Mouse (Mus musculus) MEL (cell line): ENCODE measurements around the gene Amotl1. TPM values are rescaled to one million over a fixed set of nuclear protein-coding genes. Genes with fewer than 3 reads are reported as not detected.

ENCODE experiments used
- DNase-seq: peaks from one replicate; pipeline ENCODE4 v3.0.0; 2011; ENCODE audit warnings: low read depth, low spot score
- H3K27ac ChIP-seq: 2 replicates; pipeline ENCODE4 v1.5.1; 2012; ENCODE audit warnings: low read depth, mild to moderate bottlenecking, control low read depth, low read length, moderate library complexity; ENCODE audit not compliant: control insufficient read depth
- H3K27me3 ChIP-seq, 2 experiments: fragments of 150-350 bp in 1 of 2; sonication (generic) in 1 of 2; 2 replicates each; pipeline ENCODE4 v1.6.1; 2012; ENCODE audit warnings: low read length in 2 of 2, mild to moderate bottlenecking in 2 of 2, improper control_type of control experiment in 1 of 2, moderate library complexity in 1 of 2; ENCODE audit not compliant: insufficient read depth in 2 of 2, control insufficient read depth in 1 of 2
- H3K36me3 ChIP-seq, 2 experiments: 2 replicates each; pipeline ENCODE4 v1.6.1; 2012 to 2014; ENCODE audit warnings: low read length in 2 of 2, improper control_type of control experiment in 1 of 2, inconsistent platforms in 1 of 2, mild to moderate bottlenecking in 1 of 2; ENCODE audit not compliant: insufficient read depth in 2 of 2, control insufficient read depth in 1 of 2
- H3K4me1 ChIP-seq, 2 experiments: fragments of 150-350 bp in 1 of 2; sonication (generic) in 1 of 2; 2 replicates each; pipeline ENCODE4 v1.6.1; 2012; ENCODE audit warnings: low read length in 2 of 2, improper control_type of control experiment in 1 of 2, mild to moderate bottlenecking in 1 of 2; ENCODE audit not compliant: insufficient read depth in 2 of 2, control insufficient read depth in 1 of 2
- H3K4me3 ChIP-seq, 2 experiments: fragments of 150-350 bp in 1 of 2; sonication (generic) in 1 of 2; 2 replicates each; pipeline ENCODE4 v1.5.1; 2012; ENCODE audit warnings: low read depth in 2 of 2, low read length in 2 of 2, mild to moderate bottlenecking in 2 of 2, moderate library complexity in 2 of 2, control low read depth in 1 of 2, improper control_type of control experiment in 1 of 2; ENCODE audit not compliant: control insufficient read depth in 1 of 2, insufficient read depth in 1 of 2
- H3K79me2 ChIP-seq: 2 replicates; pipeline ENCODE4 v1.6.1; 2012; ENCODE audit warnings: mild to moderate bottlenecking, low read length, moderate library complexity; ENCODE audit not compliant: control insufficient read depth, poor library complexity, insufficient read depth
- H3K9ac ChIP-seq: 2 replicates; pipeline ENCODE4 v1.6.1; 2012; ENCODE audit warnings: low read depth, mild to moderate bottlenecking, control low read depth, low read length, moderate library complexity; ENCODE audit not compliant: control insufficient read depth, poor library complexity, severe bottlenecking
- H3K9me3 ChIP-seq: fragments of 150-350 bp; sonication (generic); replicated peaks from 2 replicates; pipeline ENCODE4 v1.6.1; 2012; ENCODE audit warnings: mild to moderate bottlenecking, low read length, improper control_type of control experiment, moderate library complexity; ENCODE audit not compliant: insufficient read depth
- BHLHE40 ChIP-seq: IDR thresholded peaks from 2 replicates; pipeline ENCODE4 v1.6.1; 2012; ENCODE audit warnings: low read depth, mild to moderate bottlenecking, inconsistent platforms, low read length, improper control_type of control experiment, borderline replicate concordance
- CTCF ChIP-seq, 3 experiments: IDR thresholded peaks in 2 of 3; conservative IDR thresholded peaks in 1 of 3; 2 replicates each; pipeline ENCODE4 v1.5.1; 2011 to 2012; ENCODE audit warnings: low read length in 3 of 3, low read depth in 2 of 3, mild to moderate bottlenecking in 2 of 3, improper control_type of control experiment in 1 of 3, inconsistent platforms in 1 of 3, mixed read lengths in 1 of 3, moderate library complexity in 1 of 3; ENCODE audit not compliant: control insufficient read depth in 1 of 3, insufficient read depth in 1 of 3, poor library complexity in 1 of 3, severe bottlenecking in 1 of 3
- E2F4 ChIP-seq: IDR thresholded peaks from 2 replicates; pipeline ENCODE4 v1.6.1; 2011; ENCODE audit warnings: low read depth, low read length, improper control_type of control experiment, borderline replicate concordance
- ELF1 ChIP-seq: IDR thresholded peaks from 2 replicates; pipeline ENCODE4 v1.6.1; 2014; ENCODE audit warnings: low read depth, mild to moderate bottlenecking, inconsistent platforms, low read length, improper control_type of control experiment, moderate library complexity
- GABPA ChIP-seq: IDR thresholded peaks from 2 replicates; pipeline ENCODE4 v1.6.1; 2012; ENCODE audit warnings: low read depth, mild to moderate bottlenecking, inconsistent platforms, low read length, improper control_type of control experiment, moderate library complexity
- HCFC1 ChIP-seq: IDR thresholded peaks from 2 replicates; pipeline ENCODE4 v1.6.1; 2012; ENCODE audit warnings: low read depth, mild to moderate bottlenecking, inconsistent platforms, low read length, improper control_type of control experiment, moderate library complexity
- KAT2A ChIP-seq: conservative IDR thresholded peaks from 2 replicates; pipeline ENCODE4 v1.6.1; 2012; ENCODE audit warnings: low read depth, low read length, improper control_type of control experiment, inconsistent platforms
- MAZ ChIP-seq: IDR thresholded peaks from 2 replicates; pipeline ENCODE4 v1.6.1; 2012; ENCODE audit warnings: low read depth, mild to moderate bottlenecking, inconsistent platforms, low read length, improper control_type of control experiment
- MEF2A ChIP-seq: IDR thresholded peaks from 2 replicates; pipeline ENCODE4 v1.6.1; 2014; ENCODE audit warnings: low read depth, mild to moderate bottlenecking, inconsistent platforms, low read length, improper control_type of control experiment; ENCODE audit not compliant: poor library complexity, insufficient replicate concordance, severe bottlenecking; ENCODE audit errors: extremely low read depth
- MXI1 ChIP-seq: IDR thresholded peaks from 2 replicates; pipeline ENCODE4 v1.6.1; 2011; ENCODE audit warnings: mild to moderate bottlenecking, low read depth, low read length, improper control_type of control experiment
- NELFE ChIP-seq: IDR thresholded peaks from 2 replicates; pipeline ENCODE4 v1.6.1; 2011; ENCODE audit warnings: low read depth, low read length, improper control_type of control experiment
- NRF1 ChIP-seq: IDR thresholded peaks from 2 replicates; pipeline ENCODE4 v1.6.1; 2014; ENCODE audit warnings: low read depth, mild to moderate bottlenecking, inconsistent platforms, low read length, improper control_type of control experiment, moderate library complexity; ENCODE audit not compliant: poor library complexity, insufficient read depth, severe bottlenecking
- POLR2AphosphoS2 ChIP-seq: IDR thresholded peaks from 2 replicates; pipeline ENCODE4 v1.6.1; 2011; ENCODE audit warnings: low read length, improper control_type of control experiment
- POLR2AphosphoS5 ChIP-seq: IDR thresholded peaks from 2 replicates; pipeline ENCODE4 v1.6.1; 2012; ENCODE audit warnings: low read depth, borderline replicate concordance, mild to moderate bottlenecking, inconsistent platforms, low read length, moderate library complexity, mixed read lengths
- RAD21 ChIP-seq: IDR thresholded peaks from 2 replicates; pipeline ENCODE4 v1.6.1; 2011; ENCODE audit warnings: mild to moderate bottlenecking, low read depth, low read length, improper control_type of control experiment
- RCOR1 ChIP-seq: IDR thresholded peaks from 2 replicates; pipeline ENCODE4 v1.6.1; 2012; ENCODE audit warnings: low read depth, mild to moderate bottlenecking, inconsistent platforms, low read length, improper control_type of control experiment
- SIN3A ChIP-seq: IDR thresholded peaks from 2 replicates; pipeline ENCODE4 v1.6.1; 2012; ENCODE audit warnings: low read length, improper control_type of control experiment, inconsistent platforms
- SMC3 ChIP-seq: IDR thresholded peaks from 2 replicates; pipeline ENCODE4 v1.6.1; 2011; ENCODE audit warnings: low read depth, low read length, improper control_type of control experiment
- TBP ChIP-seq: IDR thresholded peaks from 2 replicates; pipeline ENCODE4 v1.8.0; 2011; ENCODE audit warnings: low read depth, low read length, improper control_type of control experiment
- USF1 ChIP-seq: IDR thresholded peaks from 2 replicates; pipeline ENCODE4 v1.6.1; 2014; ENCODE audit warnings: low read depth, mild to moderate bottlenecking, inconsistent platforms, low read length, improper control_type of control experiment, moderate library complexity
- ZC3H11A ChIP-seq: IDR thresholded peaks from 2 replicates; pipeline ENCODE4 v1.6.1; 2012; ENCODE audit warnings: low read depth, mild to moderate bottlenecking, inconsistent platforms, low read length, improper control_type of control experiment
- ZMIZ1 ChIP-seq: IDR thresholded peaks from 2 replicates; pipeline ENCODE4 v1.6.1; 2012; ENCODE audit warnings: low read depth, mild to moderate bottlenecking, inconsistent platforms, low read length, improper control_type of control experiment, moderate library complexity
- ZNF384 ChIP-seq: IDR thresholded peaks from 2 replicates; pipeline ENCODE4 v1.6.1; 2012; ENCODE audit warnings: low read depth, mild to moderate bottlenecking, inconsistent platforms, low read length, improper control_type of control experiment
- polyA plus RNA-seq, 2 experiments: library from polyadenylated mRNA; stranded (reverse) in 1 of 2; unstranded in 1 of 2; fragments of >175 nt in 1 of 2; fragments of >200 nt in 1 of 2; gene quantifications; 2 replicates each; pipeline versions ENCODE4 v1.2.1 to v1.2.4; 2012; ENCODE audit warnings: low replicate concordance in 2 of 2, low read depth in 1 of 2; ENCODE audit not compliant: insufficient read length in 2 of 2, insufficient read depth in 1 of 2, missing spikeins in 1 of 2
- total RNA-seq: library from RNA; depleted of rRNA; stranded (reverse); fragments of 300-350 nt; gene quantifications from 2 replicates; pipeline ENCODE4 v1.2.3, GENCODE M21; 2012

Gene Amotl1
- total and polyA plus RNA-seq, 3 experiments, result 7.4 to 9.3 TPM; not detected in 1

DNA sequence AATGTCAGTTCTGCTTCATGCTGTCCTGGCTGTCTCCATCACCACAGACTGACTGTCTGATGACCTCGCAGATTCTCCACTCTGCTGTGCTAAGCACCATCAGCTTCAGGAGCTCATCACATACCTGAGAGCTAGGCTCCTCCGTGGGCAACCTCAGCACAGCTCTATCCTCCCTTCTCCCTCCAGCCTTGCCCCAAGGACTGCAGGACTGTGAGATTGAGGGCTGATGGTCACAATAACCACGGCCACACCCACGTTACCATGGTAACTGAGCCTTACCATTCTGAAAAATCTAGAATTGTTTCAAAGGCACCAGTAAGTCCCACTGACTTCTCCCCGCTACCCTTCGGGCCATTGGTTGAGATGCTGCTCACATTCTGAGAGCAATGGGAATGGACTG is 1.5 kb downstream of the Amotl1 start:
- Histone ChIP-seq H3K4me1 (peaks cover 0 to 10% of the 10 kb centered on the region in 2 experiments; a peak in 1 of 4 replicates), H3K27ac (no peak overlapping the region), H3K9me3 (no peaks in the 10 kb centered on the region), H3K79me2 (no peaks in the 10 kb centered on the region), H3K36me3 (no peaks in the 10 kb centered on the region), H3K27me3 (peaks cover 31 to 38% of the 10 kb centered on the region in 2 experiments), H3K4me3 (no peak overlapping the region), H3K9ac (no peak overlapping the region)
- no peak for TF ChIP-seq MXI1
- no peak for TF ChIP-seq GABPA
- TF ChIP-seq MEF2A, result no peak
- no peak for TF ChIP-seq SMC3
- no peak for TF ChIP-seq ZMIZ1
- TF ChIP-seq SIN3A, result no peak
- TF ChIP-seq HCFC1, result no peak
- TF ChIP-seq ZC3H11A, result no peak
- no peak for TF ChIP-seq MAZ
- TF ChIP-seq CTCF (IDR thresholded peaks at IDR 0.05 in 2 of 3, conservative IDR thresholded peaks at IDR 0.05 in 1 of 3; ENCODE audit: control insufficient read depth in 1 of 3, insufficient read depth in 1 of 3, low read depth in 2 of 3, low read length in 3 of 3, poor library complexity in 1 of 3, severe bottlenecking in 1 of 3), result no peak
- no peak for DNase-seq

DNA sequence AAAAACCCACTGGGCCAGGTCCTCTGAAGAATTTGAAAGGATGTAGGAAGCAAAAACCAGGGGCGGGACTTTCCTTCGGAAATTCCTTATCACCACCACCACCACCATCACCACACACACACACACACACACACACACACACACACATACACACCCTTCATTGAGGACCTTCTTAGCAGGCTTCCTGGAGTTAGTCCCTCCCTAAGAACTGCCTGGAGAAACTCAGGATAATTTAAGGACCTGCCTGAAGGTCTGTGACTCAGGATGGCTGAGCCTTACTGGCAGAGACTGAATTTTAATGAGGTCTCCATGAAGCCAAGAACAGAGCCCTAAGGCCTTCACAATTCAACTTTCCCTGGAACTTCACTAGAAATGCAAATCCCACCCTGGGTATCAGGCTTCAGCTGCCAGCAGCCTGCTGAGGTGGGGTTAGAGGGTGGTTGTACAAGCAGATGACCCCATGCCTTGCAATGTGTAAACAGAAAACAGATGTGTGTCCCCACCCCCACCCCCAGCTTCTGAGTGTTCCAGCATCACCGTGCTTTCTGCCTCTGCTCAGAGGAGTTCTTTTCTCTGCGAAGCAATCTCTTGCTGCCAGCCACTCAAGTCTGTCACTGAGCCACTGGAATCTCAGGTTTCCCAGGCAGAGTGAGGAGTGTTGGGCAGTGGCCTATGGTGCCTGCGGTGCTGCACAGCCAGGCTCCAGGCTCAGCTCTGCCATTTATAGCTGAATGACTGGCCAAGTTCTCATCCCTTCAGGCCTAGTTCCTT is 2.4 kb downstream of the Amotl1 start:
- H3K4me3 ChIP-seq, result no peak overlapping the region
- no peak for DNase-seq
- H3K4me1 ChIP-seq, result peaks cover 0 to 10% of the 10 kb centered on the region in 2 experiments; a peak in 1 of 4 replicates
- TF ChIP-seq ELF1 (no peak), POLR2AphosphoS5 (no peak), SIN3A (no peak), ZNF384 (no peak), GABPA (no peak), POLR2AphosphoS2 (no peak), BHLHE40 (no peak), KAT2A (no peak), RAD21 (no peak), CTCF (IDR thresholded peaks at IDR 0.05 in 2 of 3, conservative IDR thresholded peaks at IDR 0.05 in 1 of 3; ENCODE audit: control insufficient read depth in 1 of 3, insufficient read depth in 1 of 3, low read depth in 2 of 3, low read length in 3 of 3, poor library complexity in 1 of 3, severe bottlenecking in 1 of 3) (no peak), E2F4 (no peak), RCOR1 (no peak), NELFE (no peak), TBP (no peak), HCFC1 (no peak), NRF1 (no peak), USF1 (no peak)
- H3K9ac ChIP-seq, result no peak overlapping the region
- H3K27ac ChIP-seq, result no peak overlapping the region
- no peaks in the 10 kb centered on the region for H3K79me2 ChIP-seq
- peaks cover 29% of the 10 kb centered on the region in 2 experiments for H3K27me3 ChIP-seq
- no peaks in the 10 kb centered on the region for H3K9me3 ChIP-seq
- H3K36me3 ChIP-seq, result no peaks in the 10 kb centered on the region
